Mouse (Mus musculus) intestine, embryonic 15.5 days (tissue): Measurements from ENCODE around the gene Sprr2i. TPM values are rescaled to one million over a fixed set of nuclear protein-coding genes. Genes with fewer than 3 reads are reported as not detected.

Experiments used
- ATAC-seq: fragments of 200-750 bp; cut with Nextera tagmentation; 2 replicates; pipeline ENCODE4 v1.8.0; 2017; ENCODE audit warnings: moderate TSS enrichment, moderate library complexity
- H3K27ac ChIP-seq: fragments of 300-500 bp; sonication (generic); 2 replicates; pipeline ENCODE4 v1.5.1; 2015; ENCODE audit warnings: mild to moderate bottlenecking, inconsistent platforms
- H3K27me3 ChIP-seq: fragments of 300-500 bp; sonication (generic); replicated peaks from 2 replicates; pipeline ENCODE4 v1.6.1; 2015; ENCODE audit warnings: inconsistent platforms
- H3K36me3 ChIP-seq: fragments of 300-500 bp; sonication (generic); 2 replicates; pipeline ENCODE4 v1.6.1; 2015; ENCODE audit warnings: inconsistent platforms
- H3K4me1 ChIP-seq: fragments of 300-500 bp; sonication (generic); replicated peaks from 2 replicates; pipeline ENCODE4 v1.6.1; 2015; ENCODE audit warnings: inconsistent platforms
- H3K4me2 ChIP-seq: fragments of 300-500 bp; sonication (generic); replicated peaks from 2 replicates; pipeline ENCODE4 v1.6.1; 2015; ENCODE audit warnings: mild to moderate bottlenecking, inconsistent platforms
- H3K4me3 ChIP-seq: fragments of 300-500 bp; sonication (generic); replicated peaks from 2 replicates; pipeline ENCODE4 v1.5.1; 2015; ENCODE audit warnings: inconsistent platforms
- H3K9ac ChIP-seq: fragments of 300-500 bp; sonication (generic); 2 replicates; pipeline ENCODE4 v1.6.1; 2015; ENCODE audit warnings: inconsistent platforms
- H3K9me3 ChIP-seq: fragments of 300-500 bp; sonication (generic); 2 replicates; pipeline ENCODE4 v1.6.1; 2016; ENCODE audit warnings: inconsistent platforms
- WGBS: fragments of 180-500 bp; shearing (Covaris S2); methylation state at CpG from one replicate; pipeline ENCODE4 v1.1.7; 2015; 5-methylcytosine and 5-hydroxymethylcytosine counted together
- polyA plus RNA-seq: library from polyadenylated mRNA; unstranded; fragments of >200 nt; fragmentation: Nextera tagmentation; extraction: Ambion mirVana; gene quantifications from 2 replicates; pipeline ENCODE4 v1.2.1, GENCODE M21; 2015

The Sprr2i gene
- not detected in 2 replicates for polyA plus RNA-seq

GRCm38 (mm10) chr3:92407691-92408090, at the start of gene Sprr2i:
Gene Sprr2i, plus strand, starts transcription at chr3:92407991.
- 87% methylated on average over 2 of the region's 2 CpGs for WGBS
- H3K9me3 ChIP-seq: no peaks in the 10 kb centered on the region
- ATAC-seq: no peak
- no peak within 1 kb of the TSS for H3K4me2 ChIP-seq
- no peak within 1 kb of the TSS for H3K27ac ChIP-seq
- H3K9ac ChIP-seq: no peak within 1 kb of the TSS
- no peak within 1 kb of the TSS for H3K4me3 ChIP-seq
- no peaks in the 10 kb centered on the region for H3K36me3 ChIP-seq
- H3K27me3 ChIP-seq: no peaks in the 10 kb centered on the region
- no peaks in the 10 kb centered on the region for H3K4me1 ChIP-seq

DNA sequence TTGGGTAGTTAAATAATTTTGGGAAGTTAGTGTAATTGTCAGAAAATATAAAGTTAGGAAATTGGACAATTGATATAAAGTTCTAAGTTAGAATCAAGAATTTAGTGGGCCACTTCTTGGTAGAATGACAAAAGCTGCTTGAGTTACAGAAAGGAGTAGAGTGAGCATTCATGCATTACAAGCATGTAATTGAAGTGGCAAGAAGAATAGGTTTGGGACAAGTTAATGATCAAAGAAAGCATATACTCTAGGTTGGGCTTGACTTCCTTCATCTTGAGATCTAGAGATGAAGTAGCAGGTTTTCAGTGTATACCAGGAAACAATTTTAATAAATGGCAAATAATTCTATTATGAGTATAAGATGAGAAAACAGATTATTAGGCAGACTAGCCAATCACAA, 46.2 kb upstream of the Sprr2i start:
- no peak for ATAC-seq
- H3K4me2 ChIP-seq: no peak overlapping the region

DNA sequence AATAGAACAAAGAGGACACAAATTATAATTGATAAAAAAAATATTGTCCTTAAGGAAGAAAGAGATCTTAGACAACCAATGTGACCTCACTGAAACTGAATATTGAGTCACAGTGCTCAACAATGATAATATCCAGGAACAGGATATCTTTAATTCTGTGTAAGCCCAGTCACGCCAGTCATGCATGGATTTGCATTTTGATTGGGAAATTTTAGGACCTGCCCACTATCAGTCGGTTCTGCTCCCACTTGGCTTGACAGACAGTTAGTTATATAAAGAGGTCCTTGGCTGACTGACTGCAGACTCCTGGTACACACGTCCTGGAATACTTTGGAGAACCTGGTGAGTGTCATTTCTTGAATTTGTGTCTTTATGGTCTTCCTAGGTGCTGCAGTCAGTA, 42.9 kb upstream of the Sprr2i start, which contains the start of gene Sprr2f:
Gene Sprr2f, plus strand, starts transcription at position 301 of the 400 bp plus-strand sequence.
- Histone ChIP-seq H3K4me3 (no peak within 1 kb of the TSS), H3K9ac (no peak within 1 kb of the TSS), H3K36me3 (no peaks in the 10 kb centered on the region), H3K9me3 (no peaks in the 10 kb centered on the region), H3K27me3 (no peaks in the 10 kb centered on the region), H3K4me1 (no peaks in the 10 kb centered on the region), H3K4me2 (no peak within 1 kb of the TSS), H3K27ac (no peak within 1 kb of the TSS)
- ATAC-seq: no peak
- whole genome bisulfite sequencing: 62% methylated on average over 3 of the region's 3 CpGs

More for the DNA sequence above, 46.2 kb upstream of the Sprr2i start:
- H3K27ac ChIP-seq: no peak overlapping the region
- H3K27me3 ChIP-seq: no peaks in the 10 kb centered on the region
- no peaks in the 10 kb centered on the region for H3K36me3 ChIP-seq
- no peak overlapping the region for H3K9ac ChIP-seq
- no peaks in the 10 kb centered on the region for H3K4me1 ChIP-seq
- no peak overlapping the region for H3K4me3 ChIP-seq
- no peaks in the 10 kb centered on the region for H3K9me3 ChIP-seq

- 83% methylated on average over 2 of the region's 2 CpGs for WGBS
- no peak for ATAC-seq
- H3K27me3 ChIP-seq: no peaks in the 10 kb centered on the region
Observed at GRCm38 (mm10) chr3:92373613-92374012, 34.2 kb upstream of the Sprr2i start.

DNA sequence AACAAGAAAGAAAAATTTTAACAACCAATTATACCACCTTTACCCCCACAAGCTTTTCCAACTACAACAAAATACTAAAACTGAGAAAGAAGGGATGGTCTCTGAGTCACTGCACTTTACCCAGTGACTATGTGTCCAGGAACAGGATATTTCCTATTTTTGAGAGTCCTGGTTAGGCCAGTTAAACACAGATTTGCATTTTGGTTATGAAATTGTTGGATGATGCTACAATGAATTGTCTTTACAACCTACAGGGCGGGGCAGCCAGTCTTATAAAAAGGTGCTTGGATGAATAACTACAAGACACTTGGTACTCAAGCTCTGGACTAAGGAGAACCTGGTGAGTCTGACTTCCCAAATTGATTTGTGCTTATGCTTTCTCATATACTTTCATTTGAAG, 22.4 kb upstream of the Sprr2i start, which contains the start of gene Sprr2h:
Gene Sprr2h, plus strand, starts transcription at position 301 of the 400 bp plus-strand sequence.
- no peak within 1 kb of the TSS for H3K9ac ChIP-seq
- no peak within 1 kb of the TSS for H3K4me2 ChIP-seq
- no peaks in the 10 kb centered on the region for H3K27me3 ChIP-seq
- no peak for ATAC-seq
- H3K9me3 ChIP-seq: no peaks in the 10 kb centered on the region
- H3K27ac ChIP-seq: no peak within 1 kb of the TSS
- no peaks in the 10 kb centered on the region for H3K36me3 ChIP-seq
- no peak within 1 kb of the TSS for H3K4me3 ChIP-seq
- no peaks in the 10 kb centered on the region for H3K4me1 ChIP-seq
- WGBS: 91% methylated on average over 1 of the region's 1 CpGs

More at GRCm38 (mm10) chr3:92373613-92374012, 34.2 kb upstream of the Sprr2i start:
- Histone ChIP-seq H3K4me1 (no peaks in the 10 kb centered on the region), H3K4me2 (no peak overlapping the region), H3K9ac (no peak overlapping the region), H3K9me3 (no peaks in the 10 kb centered on the region), H3K36me3 (no peaks in the 10 kb centered on the region), H3K27ac (no peak overlapping the region), H3K4me3 (no peak overlapping the region)

GRCm38 (mm10) chr3:92394301-92394700, 13.5 kb upstream of the Sprr2i start:
- WGBS: 62% methylated on average over 1 of the region's 1 CpGs
- no peak overlapping the region for H3K4me3 ChIP-seq
- H3K27me3 ChIP-seq: no peaks in the 10 kb centered on the region
- H3K4me1 ChIP-seq: no peaks in the 10 kb centered on the region
- no peak for ATAC-seq
- H3K9me3 ChIP-seq: no peaks in the 10 kb centered on the region
- no peak overlapping the region for H3K4me2 ChIP-seq
- no peak overlapping the region for H3K9ac ChIP-seq
- no peaks in the 10 kb centered on the region for H3K36me3 ChIP-seq
- no peak overlapping the region for H3K27ac ChIP-seq

DNA sequence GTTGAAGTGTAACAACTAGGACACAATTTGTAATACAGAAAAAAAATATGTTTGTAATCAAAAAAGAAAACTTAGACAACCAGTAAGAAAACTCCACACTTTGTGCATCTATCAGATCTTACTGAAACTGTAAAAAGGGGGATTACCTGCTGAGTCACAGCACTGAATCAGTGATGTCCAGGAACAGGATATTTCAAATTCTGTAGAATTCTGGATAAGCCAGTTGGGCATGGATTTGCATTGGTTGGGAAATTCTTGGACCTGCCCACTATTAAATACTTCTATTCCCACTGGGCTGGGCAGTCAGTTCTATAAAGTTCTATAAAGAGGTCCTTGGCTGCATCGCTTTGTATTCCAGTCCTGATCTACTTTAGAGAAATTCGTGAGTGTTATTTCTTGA, 10.0 kb downstream of the Sprr2i start, which contains the start of gene Sprr2j-ps:
Gene Sprr2j-ps, plus strand, starts transcription at position 301 of the 400 bp plus-strand sequence.
- Histone ChIP-seq H3K4me3 (no peak within 1 kb of the TSS), H3K4me2 (no peak within 1 kb of the TSS), H3K4me1 (no peaks in the 10 kb centered on the region), H3K27me3 (no peaks in the 10 kb centered on the region), H3K36me3 (no peaks in the 10 kb centered on the region), H3K9ac (no peak within 1 kb of the TSS), H3K27ac (no peak within 1 kb of the TSS), H3K9me3 (no peaks in the 10 kb centered on the region)
- WGBS: 95% methylated on average over 2 of the region's 2 CpGs
- no peak for ATAC-seq

GRCm38 (mm10) chr3:92429323-92429722, 21.5 kb downstream of the Sprr2i start, which contains the start of gene Gm9774:
Gene Gm9774, minus strand, starts transcription at chr3:92429423.
- 96% methylated on average over 6 of the region's 6 CpGs for WGBS
- Histone ChIP-seq H3K27ac (no peak within 1 kb of the TSS), H3K36me3 (no peaks in the 10 kb centered on the region), H3K9me3 (no peaks in the 10 kb centered on the region), H3K4me2 (no peak within 1 kb of the TSS), H3K4me1 (no peaks in the 10 kb centered on the region), H3K4me3 (no peak within 1 kb of the TSS), H3K9ac (no peak within 1 kb of the TSS), H3K27me3 (no peaks in the 10 kb centered on the region)
- no peak for ATAC-seq

- no peak within 1 kb of the TSS for H3K4me3 ChIP-seq
- H3K36me3 ChIP-seq: no peaks in the 10 kb centered on the region
- ATAC-seq: no peak
- no peak within 1 kb of the TSS for H3K27ac ChIP-seq
- H3K9me3 ChIP-seq: no peaks in the 10 kb centered on the region
- no peak within 1 kb of the TSS for H3K9ac ChIP-seq
- H3K4me2 ChIP-seq: no peak within 1 kb of the TSS
- H3K27me3 ChIP-seq: no peaks in the 10 kb centered on the region
- no peaks in the 10 kb centered on the region for H3K4me1 ChIP-seq
- WGBS: 94% methylated on average over 2 of the region's 2 CpGs
Observed at GRCm38 (mm10) chr3:92432282-92432681, 24.5 kb downstream of the Sprr2i start, which contains the start of gene Sprr2k. Gene Sprr2k, plus strand, starts transcription at chr3:92432582.

- Histone ChIP-seq H3K4me2 (no peak within 1 kb of the TSS), H3K4me1 (no peaks in the 10 kb centered on the region), H3K9me3 (no peaks in the 10 kb centered on the region), H3K27me3 (no peaks in the 10 kb centered on the region), H3K4me3 (no peak within 1 kb of the TSS), H3K27ac (no peak within 1 kb of the TSS), H3K9ac (no peak within 1 kb of the TSS), H3K36me3 (no peaks in the 10 kb centered on the region)
- ATAC-seq: no peak
- 99% methylated on average over 3 of the region's 3 CpGs for WGBS
Observed at GRCm38 (mm10) chr3:92438689-92439088, 30.9 kb downstream of the Sprr2i start, which contains the start of gene Sprr1b. Gene Sprr1b, minus strand, starts transcription at chr3:92438789.

- Histone ChIP-seq H3K9me3 (no peaks in the 10 kb centered on the region), H3K36me3 (no peaks in the 10 kb centered on the region), H3K9ac (no peak overlapping the region), H3K4me1 (no peaks in the 10 kb centered on the region), H3K27ac (no peak overlapping the region), H3K4me3 (no peak overlapping the region), H3K4me2 (no peak overlapping the region), H3K27me3 (no peaks in the 10 kb centered on the region)
- WGBS: 85% methylated on average over 3 of the region's 3 CpGs
- ATAC-seq: no peak
Observed at GRCm38 (mm10) chr3:92440177-92440576, 32.4 kb downstream of the Sprr2i start.

- Histone ChIP-seq H3K9ac (no peak overlapping the region), H3K27ac (no peak overlapping the region), H3K4me1 (no peaks in the 10 kb centered on the region), H3K4me2 (no peak overlapping the region), H3K36me3 (no peaks in the 10 kb centered on the region), H3K27me3 (no peaks in the 10 kb centered on the region), H3K4me3 (no peak overlapping the region), H3K9me3 (no peaks in the 10 kb centered on the region)
- WGBS: 86% methylated on average over 5 of the region's 5 CpGs
- no peak for ATAC-seq
Observed at GRCm38 (mm10) chr3:92455151-92455550, 47.4 kb downstream of the Sprr2i start.

DNA sequence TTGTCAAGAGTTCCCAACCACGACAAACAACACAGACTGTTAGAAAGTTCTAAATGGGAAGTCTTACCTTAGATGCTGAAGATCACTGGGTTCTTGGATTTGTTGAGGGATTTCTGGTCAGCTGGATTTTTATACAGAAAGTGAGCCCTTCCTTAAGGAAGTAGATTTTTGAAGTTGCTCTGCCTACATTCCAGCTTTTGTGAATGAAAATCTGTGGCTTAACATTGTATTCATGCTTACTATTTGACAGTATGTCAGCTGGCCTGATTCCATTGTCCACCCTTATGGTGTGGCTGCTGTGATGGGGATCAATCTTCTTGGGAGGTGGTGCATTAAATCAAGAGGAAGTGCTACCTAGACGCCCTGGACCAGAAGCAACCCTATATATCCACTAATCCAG, 50.8 kb downstream of the Sprr2i start, which contains the start of gene Sprr3:
Gene Sprr3, minus strand, starts transcription at position 101 of the 400 bp plus-strand sequence.
- H3K36me3 ChIP-seq: no peaks in the 10 kb centered on the region
- no peak within 1 kb of the TSS for H3K9ac ChIP-seq
- no peak within 1 kb of the TSS for H3K4me3 ChIP-seq
- 70% methylated on average over 2 of the region's 2 CpGs for WGBS
- no peaks in the 10 kb centered on the region for H3K9me3 ChIP-seq
- no peak within 1 kb of the TSS for H3K27ac ChIP-seq
- no peaks in the 10 kb centered on the region for H3K4me1 ChIP-seq
- ATAC-seq: no peak
- no peak within 1 kb of the TSS for H3K4me2 ChIP-seq
- H3K27me3 ChIP-seq: no peaks in the 10 kb centered on the region
